Mouse (Mus musculus) thymus, adult 2 months (tissue): ENCODE measurements around the gene Gm20388.

Experiments
- CTCF ChIP-seq: fragments of 200-500 bp; IDR thresholded peaks from 2 replicates; pipeline ENCODE4 v1.5.1; 2012; ENCODE audit warnings: mild to moderate bottlenecking, control low read depth, low read length, moderate library complexity, borderline replicate concordance; ENCODE audit not compliant: control insufficient read depth, poor library complexity, insufficient read depth; ENCODE audit errors: extremely low read depth
- POLR2A ChIP-seq: fragments of 200-500 bp; IDR thresholded peaks from 2 replicates; pipeline ENCODE4 v1.6.1; 2012; ENCODE audit warnings: mild to moderate bottlenecking, low read length, control low read depth, moderate library complexity; ENCODE audit not compliant: control insufficient read depth, poor library complexity, insufficient read depth; ENCODE audit errors: extremely low read depth

- TF ChIP-seq CTCF (no peak), POLR2A (no peak)
Measured at GRCm38 (mm10) chr8:122020050-122020771, 2109.6 kb downstream of the Gm20388 start.
